Mouse (Mus musculus): ENCODE measurements around the gene Synpo2.

Synpo2 gene

GRCm38 (mm10) chr3:123235921-123236320 lies at the start of gene Synpo2:
Synpo2 (minus strand) TSS chr3:123236149.
- peak; percentile 75 for DNase-seq (ENCODE audit: low read depth, low spot score)

- no peak for DNase-seq (ENCODE audit: low read depth, low spot score)
These were observed 49.7 kb upstream of the Synpo2 start for GRCm38 (mm10) chr3:123285649-123286048.

- no peak for DNase-seq (ENCODE audit: low read depth, low spot score)
These were observed 48.3 kb upstream of the Synpo2 start for GRCm38 (mm10) chr3:123284284-123284683.

- no peak for DNase-seq (ENCODE audit: low read depth, low spot score)
These were observed 47.1 kb upstream of the Synpo2 start for GRCm38 (mm10) chr3:123282866-123283615.

- DNase-seq (ENCODE audit: low read depth, low spot score): peak; percentile 71
These were observed 31.8 kb upstream of the Synpo2 start for GRCm38 (mm10) chr3:123267741-123268201.

- peak; percentile 92 for DNase-seq (ENCODE audit: low read depth, low spot score)
These were observed 31.1 kb upstream of the Synpo2 start, which contains the start of gene Sec24d for GRCm38 (mm10) chr3:123266753-123267651. Sec24d (plus strand) TSS chr3:123267455.

- peak; percentile 79 for DNase-seq (ENCODE audit: low read depth, low spot score)
These were observed 28.8 kb upstream of the Synpo2 start for GRCm38 (mm10) chr3:123264706-123265105.

GRCm38 (mm10) chr3:123258709-123259108 lies 22.8 kb upstream of the Synpo2 start:
- DNase-seq (ENCODE audit: low read depth, low spot score): no peak

GRCm38 (mm10) chr3:123256181-123257101 lies 20.5 kb upstream of the Synpo2 start:
- DNase-seq (ENCODE audit: low read depth, low spot score): peak; percentile 96

GRCm38 (mm10) chr3:123245646-123246045 lies 9.7 kb upstream of the Synpo2 start:
- DNase-seq (ENCODE audit: low read depth, low spot score): no peak

- no peak for DNase-seq (ENCODE audit: low read depth, low spot score)
These were observed 8.4 kb upstream of the Synpo2 start for GRCm38 (mm10) chr3:123244376-123244775.

GRCm38 (mm10) chr3:123237446-123237845 lies 1.5 kb upstream of the Synpo2 start:
- no peak for DNase-seq (ENCODE audit: low read depth, low spot score)

GRCm38 (mm10) chr3:123237039-123237438 lies 1.1 kb upstream of the Synpo2 start:
- DNase-seq (ENCODE audit: low read depth, low spot score): no peak

GRCm38 (mm10) chr3:123235495-123235894 lies 454 bp downstream of the Synpo2 start:
- no peak for DNase-seq (ENCODE audit: low read depth, low spot score)

GRCm38 (mm10) chr3:123234191-123234836 lies 1.6 kb downstream of the Synpo2 start:
- peak; percentile 42 for DNase-seq (ENCODE audit: low read depth, low spot score)

- peak; percentile 27 for DNase-seq (ENCODE audit: low read depth, low spot score)
These were observed 4.3 kb downstream of the Synpo2 start for GRCm38 (mm10) chr3:123231639-123232038.

GRCm38 (mm10) chr3:123227276-123227675 lies 8.7 kb downstream of the Synpo2 start:
- DNase-seq (ENCODE audit: low read depth, low spot score): no peak

- peak; percentile 80 for DNase-seq (ENCODE audit: low read depth, low spot score)
These were observed 17.3 kb downstream of the Synpo2 start for GRCm38 (mm10) chr3:123218646-123219045.

GRCm38 (mm10) chr3:123208891-123209290 lies 27.1 kb downstream of the Synpo2 start:
- DNase-seq (ENCODE audit: low read depth, low spot score): no peak

GRCm38 (mm10) chr3:123207386-123207785 lies 28.6 kb downstream of the Synpo2 start:
- no peak for DNase-seq (ENCODE audit: low read depth, low spot score)

GRCm38 (mm10) chr3:123205485-123205884 lies 30.5 kb downstream of the Synpo2 start:
- DNase-seq (ENCODE audit: low read depth, low spot score): no peak
